Mouse (Mus musculus) kidney, adult 8-10 months (tissue): ENCODE measurements around the gene Akt1.

Experiments used
- DNase-seq, 2 experiments: peaks; one replicate each; pipeline ENCODE4 v3.0.0; 2022

Akt1 gene

GRCm38 (mm10) chr12:112623742-112624141 is 50.9 kb downstream of the Akt1 start:
- DNase-seq: peak in 1 of 2 experiments; percentile 35

GRCm38 (mm10) chr12:112621900-112622299 is 52.8 kb downstream of the Akt1 start:
- DNase-seq: no peak

GRCm38 (mm10) chr12:112620354-112621061 is 54.2 kb downstream of the Akt1 start:
- DNase-seq: no peak

- peak; percentile 48 to 50 for DNase-seq
Measured at GRCm38 (mm10) chr12:112619686-112620353, 54.9 kb downstream of the Akt1 start, which contains the start of gene Adssl1. Gene Adssl1, plus strand, starts transcription at chr12:112620045.

GRCm38 (mm10) chr12:112618981-112619685 is 55.6 kb downstream of the Akt1 start:
- DNase-seq: peak; percentile 38 to 59

- peak; percentile 55 to 56 for DNase-seq
Measured at GRCm38 (mm10) chr12:112617898-112618380, 56.7 kb downstream of the Akt1 start.

GRCm38 (mm10) chr12:112617184-112617583 is 57.5 kb downstream of the Akt1 start:
- no peak for DNase-seq

- no peak for DNase-seq
Measured at GRCm38 (mm10) chr12:112616668-112617067, 58.0 kb downstream of the Akt1 start.

- no peak for DNase-seq
Measured at GRCm38 (mm10) chr12:112609031-112609430, 65.7 kb downstream of the Akt1 start.

- no peak for DNase-seq
Measured at GRCm38 (mm10) chr12:112606998-112607397, 67.7 kb downstream of the Akt1 start.

GRCm38 (mm10) chr12:112605766-112606165 is 68.9 kb downstream of the Akt1 start:
- DNase-seq: peak; percentile 55 to 71

- DNase-seq: no peak
Measured at GRCm38 (mm10) chr12:112604709-112605649, 69.7 kb downstream of the Akt1 start.

- DNase-seq: no peak
Measured at GRCm38 (mm10) chr12:112604022-112604421, 70.7 kb downstream of the Akt1 start.
